Mouse (Mus musculus) A20 (cell line): Measurements from ENCODE around the gene Olfr1032.
"Not testable (repeated sequence)": the region's sequence is repeated elsewhere in the genome, so short reads cannot be mapped to it uniquely, and the experiment has no call there.

Experiments
- DNase-seq: peaks from one replicate; pipeline ENCODE4 v3.0.0-alpha.2; 2011; ENCODE audit warnings: low read depth, low spot score

Gene Olfr1032

DNA sequence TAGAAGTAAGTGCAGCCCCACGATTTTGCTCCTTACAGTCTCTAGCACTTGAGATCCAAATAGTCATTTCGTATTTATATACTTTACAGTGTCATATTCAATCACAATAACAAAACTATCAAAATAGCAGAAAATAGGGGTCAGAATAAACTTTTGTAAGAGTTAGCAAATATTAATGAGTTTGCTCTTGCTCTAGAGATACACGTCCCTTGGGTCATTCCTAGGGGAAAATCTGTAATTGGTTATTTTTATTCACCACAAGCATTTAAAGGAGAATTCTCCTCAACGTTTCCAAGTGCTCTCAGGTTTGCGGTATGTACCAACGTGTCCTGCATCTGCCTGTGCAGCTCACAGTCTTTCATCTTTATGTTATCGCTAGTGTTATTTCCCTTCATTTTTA, at the start of gene Olfr1032:
Gene Olfr1032, plus strand, starts transcription at position 301 of the 400 bp plus-strand sequence.
- DNase-seq: no peak

DNA sequence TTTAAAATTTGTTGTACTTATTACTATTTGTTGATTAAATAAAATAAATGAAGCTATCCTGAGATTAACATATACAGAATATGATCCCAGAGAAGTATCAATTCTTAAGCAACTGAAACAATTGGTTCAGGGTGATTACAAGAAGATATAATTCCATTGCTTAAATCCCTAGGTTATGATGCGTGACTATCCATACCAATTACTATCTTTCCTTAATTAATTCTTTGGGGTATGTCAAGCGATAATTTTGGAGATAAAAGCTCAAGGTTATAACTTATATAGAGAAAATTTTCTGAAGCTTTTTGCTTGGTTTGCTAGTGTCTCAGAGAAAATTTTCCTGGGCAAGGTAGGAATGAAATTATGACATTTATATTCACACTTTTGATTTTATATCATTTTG, 31.7 kb upstream of the Olfr1032 start, which contains the start of gene Olfr1029:
Gene Olfr1029, plus strand, starts transcription at position 301 of the 400 bp plus-strand sequence.
- no peak for DNase-seq

DNA sequence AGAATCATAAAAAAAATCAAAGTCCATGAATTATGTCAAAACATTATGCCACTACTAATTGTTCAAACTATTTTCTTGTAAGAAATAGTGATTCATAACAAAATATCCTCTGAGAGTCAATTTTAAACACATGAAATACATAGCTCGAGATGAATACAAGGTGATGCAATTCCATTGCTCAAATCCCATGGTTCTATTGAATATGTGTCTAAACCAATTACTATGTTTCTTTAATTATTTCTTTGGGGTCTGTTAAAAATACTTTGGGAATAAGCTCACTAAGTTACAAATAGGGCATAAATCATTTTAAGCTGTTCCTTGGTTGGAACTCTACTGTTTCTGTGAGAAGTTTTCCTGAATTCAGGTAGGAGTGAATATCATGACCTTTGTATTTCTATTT, 26.4 kb upstream of the Olfr1032 start, which contains the start of gene Olfr1030:
Gene Olfr1030, plus strand, starts transcription at position 301 of the 400 bp plus-strand sequence.
- no peak for DNase-seq

DNA sequence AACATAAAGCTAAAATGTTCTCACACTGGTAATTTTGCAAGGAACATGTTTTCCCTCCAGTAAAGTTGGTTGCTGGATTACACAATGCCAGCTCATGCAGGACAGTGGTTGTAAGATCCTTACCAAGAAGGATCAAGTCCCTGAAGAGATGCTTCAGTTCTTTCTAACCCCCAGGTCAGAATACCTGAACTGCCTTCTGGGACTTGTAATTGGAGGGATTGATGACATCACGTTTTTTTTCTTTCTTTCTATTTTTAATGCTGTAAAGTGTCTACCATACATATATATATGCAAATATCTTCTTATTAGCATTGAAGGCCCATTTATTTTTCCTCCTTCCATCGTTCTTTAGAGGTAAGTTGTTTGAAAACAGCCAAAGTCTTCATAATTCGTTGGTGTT, 15.3 kb upstream of the Olfr1032 start, which contains the start of gene Olfr1031:
Gene Olfr1031, plus strand, starts transcription at position 301 of the 400 bp plus-strand sequence.
- DNase-seq: no peak

DNA sequence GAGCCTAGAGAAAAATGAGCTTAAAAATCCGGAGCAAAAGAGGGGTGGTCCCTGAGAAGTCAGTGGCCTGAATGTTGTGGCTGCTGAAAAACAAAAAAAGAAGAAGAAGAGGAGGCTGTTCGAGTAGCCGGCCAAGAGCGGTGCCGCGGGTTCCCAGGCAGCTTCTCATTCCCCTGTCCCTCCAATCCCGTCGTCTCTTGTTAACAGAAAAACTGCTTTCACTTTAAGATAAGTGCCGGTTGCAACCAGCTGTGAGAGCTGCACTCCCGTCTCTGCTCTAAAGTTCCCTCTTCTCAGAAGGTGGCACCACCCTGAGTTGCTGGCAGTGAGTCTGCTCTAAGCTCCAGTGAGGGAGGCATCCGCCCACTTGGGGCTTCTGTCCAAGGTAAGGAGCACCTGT, 15.1 kb downstream of the Olfr1032 start, which contains the start of gene Olfr1033:
Gene Olfr1033, plus strand, starts transcription at position 228 of the 400 bp plus-strand sequence.
- not testable (repeated sequence) for DNase-seq

DNA sequence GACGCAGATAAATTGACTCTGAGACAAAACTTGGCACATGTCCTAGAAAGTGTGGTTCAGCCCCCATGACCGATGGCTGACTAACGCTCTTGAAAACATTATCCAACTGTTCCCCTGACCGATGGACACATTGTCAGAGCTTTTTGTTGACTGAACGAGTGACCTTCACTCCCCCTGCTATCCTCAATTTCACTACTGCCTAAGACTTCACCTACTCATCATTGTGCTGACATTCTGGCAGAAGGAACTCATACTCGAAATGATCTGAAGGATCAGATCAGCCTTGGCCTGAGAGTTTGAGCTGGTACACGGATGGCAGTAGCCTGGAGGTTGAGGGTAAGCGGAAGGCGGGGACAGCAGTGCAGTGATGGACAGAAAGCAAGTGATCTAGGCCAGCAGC, 16.2 kb downstream of the Olfr1032 start:
- not testable (repeated sequence) for DNase-seq

DNA sequence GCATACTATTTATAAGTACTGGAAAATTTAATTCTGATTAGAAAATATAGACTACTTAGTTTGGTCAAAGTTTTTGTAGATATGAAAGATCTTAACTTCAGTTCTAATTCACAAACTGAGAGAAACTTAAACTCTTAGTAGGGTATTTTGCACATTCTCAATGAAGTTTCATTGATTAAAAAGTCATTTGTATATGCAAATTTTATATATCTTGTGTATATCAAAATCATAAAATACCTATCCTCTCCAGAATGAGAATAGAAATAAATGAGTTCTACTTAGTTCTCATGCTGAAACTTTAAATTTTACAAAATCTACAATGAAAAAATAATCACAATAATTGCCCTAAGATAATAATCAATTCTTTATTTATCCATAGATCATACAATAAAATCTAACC, 40.2 kb downstream of the Olfr1032 start, which contains the start of gene Olfr1034:
Gene Olfr1034, plus strand, starts transcription at position 301 of the 400 bp plus-strand sequence.
- no peak for DNase-seq

DNA sequence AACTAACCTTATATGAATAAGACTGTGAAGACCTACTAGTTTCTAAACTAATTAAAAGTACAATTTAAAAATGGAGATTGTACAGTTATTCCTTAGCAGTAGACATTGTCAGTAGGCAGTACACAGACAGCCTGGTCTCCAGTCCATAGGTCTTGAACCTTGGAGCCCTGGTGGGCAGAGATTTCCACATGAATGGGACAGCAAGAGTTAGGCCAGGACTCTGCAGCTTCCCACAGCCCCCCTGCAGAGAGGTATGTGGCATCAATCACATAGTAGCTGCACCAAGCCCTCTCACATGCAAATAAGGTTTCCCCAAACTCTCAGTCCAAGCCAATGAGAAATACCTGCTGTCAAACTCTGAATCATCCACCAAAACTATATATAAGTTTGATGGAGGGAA, 45.4 kb downstream of the Olfr1032 start:
- DNase-seq: not testable (repeated sequence)
